Mouse (Mus musculus) liver, postnatal 0 days (tissue): ENCODE measurements at regions not wholly inside any gene's neighbourhood (a gene's known extent, or its start where the extent isn't known, plus 50 kb on each side); places are given as distances from the start of the nearest gene placed in this dataset.

Source experiments
- CTCF ChIP-seq: sonication (generic); IDR thresholded peaks from 2 replicates; pipeline ENCODE4 v1.5.1; 2016; ENCODE audit warnings: antibody characterized with exemption, low read depth
- EP300 ChIP-seq: IDR thresholded peaks from 2 replicates; pipeline ENCODE4 v1.6.1; 2016; ENCODE audit warnings: antibody characterized with exemption, low read depth, mild to moderate bottlenecking

GRCm38 (mm10) chr1:41027540-41027978 lies 222.2 kb downstream of the Tmem182 start:
- TF ChIP-seq CTCF (no peak), EP300 (no peak)
